Mouse (Mus musculus) urinary bladder, postnatal 4 days (tissue): ENCODE measurements around the gene Tex101.
"Not testable (repeated sequence)": the region's sequence is repeated elsewhere in the genome, so short reads cannot be mapped to it uniquely, and the experiment has no call there.

Experiments
- DNase-seq, 2 experiments: peaks; one replicate each; pipeline ENCODE4 v3.0.0; 2021 to 2022; ENCODE audit warnings: low spot score in 2 of 2

The Tex101 gene

DNA sequence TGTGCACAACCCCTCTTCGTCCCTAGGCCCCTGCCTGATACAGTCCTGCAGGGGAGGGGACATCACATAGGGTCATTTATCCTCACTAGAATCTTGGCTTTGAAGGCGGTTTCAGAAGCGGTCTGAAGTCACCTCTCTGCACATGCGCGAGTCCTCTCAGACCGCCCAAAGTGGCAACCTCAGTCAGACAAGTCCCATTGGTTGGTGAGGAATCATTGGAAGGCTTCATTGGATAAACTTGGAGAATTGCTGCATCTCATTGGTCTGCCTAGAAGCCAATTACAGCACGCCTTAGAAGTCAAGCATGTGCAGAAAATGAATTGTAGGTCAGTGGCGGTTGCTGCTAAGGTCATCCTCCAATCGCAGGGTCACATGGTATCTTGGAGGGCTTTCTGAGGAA lies at the start of gene Tex101:
TSS of gene Tex101 (minus strand) at position 101 of the 400 bp plus-strand sequence.
- DNase-seq, result no peak

DNA sequence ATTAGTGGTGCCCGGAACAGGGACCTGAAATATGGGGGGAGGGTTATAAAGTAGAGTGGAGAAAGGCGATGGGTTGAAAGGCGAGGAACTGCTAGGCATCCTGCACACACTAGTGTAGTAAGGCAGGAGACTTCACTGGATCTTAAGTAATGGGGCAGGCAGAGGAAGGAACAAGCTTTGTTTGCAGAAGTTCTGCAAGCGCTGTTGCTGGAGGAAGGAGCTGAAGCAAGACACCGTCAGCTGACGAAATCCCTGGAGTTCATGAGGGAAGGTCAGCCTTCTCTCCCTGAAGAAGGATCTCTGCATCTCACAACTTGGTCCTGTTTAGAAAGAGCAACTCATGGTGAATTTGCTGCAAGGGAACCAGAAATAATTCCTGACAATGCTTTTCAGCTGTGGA lies 38.6 kb upstream of the Tex101 start:
- no peak for DNase-seq

DNA sequence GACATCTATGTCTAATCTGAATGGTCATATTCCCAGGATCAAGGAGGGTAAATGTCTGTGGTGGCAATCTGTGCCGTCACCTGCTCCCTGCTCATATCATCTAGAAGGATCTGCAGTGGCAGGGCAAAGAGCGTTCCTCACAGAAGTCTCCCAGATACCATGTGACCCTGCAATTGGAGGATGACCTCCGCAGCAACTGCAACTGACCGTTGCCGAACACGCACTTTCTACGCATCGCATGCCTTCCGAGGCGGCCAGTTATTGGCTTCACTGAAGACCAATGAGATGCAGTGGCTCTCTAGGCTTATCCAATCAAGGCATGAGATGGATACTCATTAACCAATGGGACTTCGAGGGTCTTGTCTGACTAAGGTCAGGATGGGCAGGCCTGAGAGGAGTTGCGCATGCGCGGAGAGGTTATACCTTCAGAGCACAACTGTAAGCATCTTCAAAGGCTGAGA lies 32.4 kb upstream of the Tex101 start, which contains the start of gene BC049730:
TSS of gene BC049730 (plus strand) at position 411 of the 461 bp plus-strand sequence.
- DNase-seq, result no peak

DNA sequence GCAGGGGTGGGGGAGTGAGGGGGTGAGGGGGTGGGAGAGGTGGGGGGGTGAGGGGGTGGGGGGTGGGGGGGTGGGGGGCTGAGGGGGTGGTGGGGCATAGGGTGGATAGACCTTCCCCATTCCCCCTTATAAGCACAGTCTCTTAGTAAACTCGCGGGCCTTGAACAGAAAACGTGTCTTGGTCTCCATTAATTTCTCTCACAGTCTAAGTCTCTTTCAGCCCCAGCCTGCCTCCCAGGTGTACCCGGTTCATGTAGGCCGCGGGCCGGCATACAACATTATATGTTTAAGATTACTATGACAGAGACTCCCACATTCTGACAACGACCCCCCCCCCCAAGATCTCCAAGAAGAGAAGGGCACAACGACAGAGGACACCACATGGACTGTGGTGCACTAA lies 26.4 kb upstream of the Tex101 start:
- not testable (repeated sequence) for DNase-seq

DNA sequence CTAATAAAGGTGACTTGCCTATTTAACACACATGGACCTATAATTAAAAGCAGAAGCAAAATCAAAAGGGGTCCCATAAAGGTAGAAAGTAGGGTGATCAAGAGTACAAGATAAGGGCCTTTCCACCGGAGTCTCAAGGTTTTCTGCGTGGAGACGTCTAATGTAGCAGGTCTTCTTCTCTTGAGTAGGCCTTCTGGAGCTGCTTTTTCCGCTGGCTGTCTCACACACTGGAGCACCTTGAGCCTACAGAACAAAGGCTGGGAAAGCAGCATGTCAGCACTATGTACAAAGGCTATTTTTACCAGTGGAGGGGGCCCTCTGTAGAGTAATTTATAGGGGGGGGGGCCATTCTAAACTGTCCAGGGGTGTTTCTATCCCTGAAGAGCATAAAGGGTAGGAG lies 21.4 kb upstream of the Tex101 start:
- DNase-seq, result not testable (repeated sequence)

DNA sequence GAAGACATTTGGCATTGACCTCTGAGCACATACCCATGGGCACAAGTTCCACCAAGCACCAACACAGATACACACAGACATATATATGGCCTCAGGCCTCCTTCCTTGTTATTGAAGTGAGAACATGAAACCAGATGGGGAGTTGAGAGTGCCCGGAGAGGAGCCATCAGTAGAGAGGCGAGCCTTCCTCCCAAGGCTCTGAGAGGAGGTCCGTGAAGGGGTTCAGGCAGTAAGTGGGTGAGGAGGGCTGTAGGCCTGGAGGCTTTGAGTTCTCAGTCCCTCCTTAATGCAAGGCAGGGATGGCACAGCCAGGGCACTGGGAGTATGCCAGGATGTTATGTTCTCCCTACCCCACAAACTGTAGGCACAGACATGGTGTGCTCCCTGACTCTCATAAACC lies 16.2 kb upstream of the Tex101 start:
- DNase-seq, result not testable (repeated sequence)

DNA sequence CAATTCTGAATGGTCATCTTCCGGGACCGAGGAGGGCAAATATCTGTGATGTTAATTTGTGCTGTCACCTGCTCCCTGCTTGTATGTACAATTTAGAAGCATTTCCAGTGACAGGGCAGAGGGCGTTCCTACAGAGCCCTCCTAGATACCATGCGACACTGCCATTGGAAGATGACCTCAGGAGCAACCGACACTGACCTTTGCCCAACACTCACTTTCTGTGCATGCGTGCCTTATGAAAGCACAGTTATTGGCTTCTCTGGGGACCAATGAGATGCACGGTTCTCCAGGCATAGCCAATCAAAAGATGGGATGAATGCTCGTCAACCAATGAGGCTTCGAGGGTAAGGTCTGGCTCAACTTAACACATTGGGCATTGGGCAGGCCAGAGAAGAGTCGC lies 11.0 kb upstream of the Tex101 start:
- not testable (repeated sequence) for DNase-seq

DNA sequence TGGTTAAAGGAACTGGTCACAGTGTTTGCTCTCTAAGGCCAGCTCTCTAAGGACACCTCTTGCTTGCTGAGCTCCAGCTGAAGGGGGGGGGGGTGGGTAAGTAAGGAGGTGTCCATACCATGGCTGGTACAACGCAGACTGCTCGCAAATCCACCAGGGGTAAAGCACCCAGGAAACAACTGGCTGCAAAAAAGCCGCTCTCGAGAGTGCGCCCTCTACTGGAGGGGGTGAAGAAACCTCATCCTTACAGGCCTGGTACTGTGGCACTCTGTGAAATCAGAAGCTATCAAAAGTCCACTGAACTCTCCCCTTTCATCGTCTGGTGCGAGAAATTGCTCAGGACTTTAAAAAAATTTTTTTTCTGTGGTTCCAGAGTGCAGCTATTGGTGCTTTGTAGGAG lies 7.6 kb upstream of the Tex101 start:
- DNase-seq, result not testable (repeated sequence)

DNA sequence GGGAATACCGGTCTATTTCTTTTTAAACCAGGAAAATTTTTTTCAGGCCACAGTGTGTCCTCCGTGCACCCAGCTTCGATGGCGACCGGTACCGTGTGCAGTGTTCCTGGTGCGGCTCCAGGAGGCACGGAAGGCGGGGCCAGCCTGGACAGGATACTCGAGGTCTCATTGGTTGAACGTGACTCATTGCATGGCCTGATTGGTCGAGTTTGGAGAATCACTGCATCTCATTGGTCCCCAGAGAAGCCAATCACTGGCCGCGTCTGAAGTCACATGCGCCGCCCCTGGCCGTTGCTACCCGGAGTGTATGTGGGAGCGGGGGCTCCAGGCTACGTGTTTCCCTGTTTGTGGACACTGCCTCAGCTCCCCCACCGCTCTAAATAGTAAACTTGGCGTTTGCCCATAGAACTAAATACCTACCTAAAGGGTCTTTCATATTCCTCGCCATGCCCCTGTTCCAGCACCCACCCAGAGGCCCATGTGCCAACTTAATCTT lies 4.5 kb downstream of the Tex101 start:
- DNase-seq, result no peak

DNA sequence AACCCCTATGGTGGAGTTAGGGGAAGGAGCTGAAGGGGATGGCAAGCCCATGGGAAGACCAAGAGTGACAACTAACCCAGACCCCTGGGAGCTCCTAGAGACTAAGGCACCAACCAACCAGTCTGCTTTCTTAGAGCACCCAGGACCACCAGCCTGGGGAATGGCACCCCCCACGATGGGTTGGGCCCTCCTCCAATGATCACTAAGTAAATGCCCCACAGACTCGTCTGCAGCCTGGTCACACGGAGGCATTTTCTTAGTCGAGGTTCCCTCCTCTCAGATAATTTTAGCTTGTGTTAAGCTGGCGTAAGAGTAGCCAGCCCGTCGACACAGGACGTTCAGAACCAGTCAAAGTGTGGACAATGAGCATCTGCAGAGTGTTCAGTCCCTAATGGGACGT lies 11.5 kb downstream of the Tex101 start:
- DNase-seq, result no peak

DNA sequence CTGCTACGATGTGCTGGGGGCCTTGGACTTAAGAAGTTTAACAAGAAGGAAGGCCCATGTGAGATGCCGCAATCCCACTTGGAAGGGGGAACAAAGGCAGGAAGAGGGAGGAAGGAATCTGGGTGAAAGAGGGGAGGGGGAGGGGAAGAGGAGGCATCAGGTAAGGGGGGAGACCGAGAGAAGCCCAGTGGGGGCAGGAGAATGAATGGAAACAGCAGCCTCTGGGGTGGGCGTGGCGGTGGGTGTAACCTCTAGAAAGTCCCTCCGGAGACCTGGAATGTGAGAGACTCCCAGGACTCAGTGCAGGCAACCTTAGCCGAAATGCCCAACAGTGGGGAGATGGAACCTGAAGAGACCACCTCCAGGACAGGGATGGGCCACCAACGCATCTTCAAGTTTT lies 12.2 kb downstream of the Tex101 start:
- no peak for DNase-seq

DNA sequence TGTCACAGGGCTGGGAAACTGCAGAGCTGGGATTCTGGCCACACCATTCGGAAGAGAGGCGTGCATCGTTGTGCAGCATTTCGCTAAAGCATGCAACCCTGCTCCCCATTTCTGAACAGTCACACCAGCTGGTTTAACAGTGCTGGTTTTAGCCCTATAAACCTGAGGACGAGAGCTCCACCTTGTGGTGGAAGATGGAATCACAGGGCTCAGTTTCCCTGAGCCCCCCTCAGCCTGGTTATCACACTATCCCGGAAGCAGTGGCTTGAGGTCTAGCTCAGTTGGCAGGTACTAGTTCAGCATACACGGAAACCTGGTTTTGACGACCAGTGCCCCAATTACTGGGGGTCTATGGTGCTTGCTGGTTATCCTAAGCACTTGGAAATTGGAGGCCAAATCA lies 13.9 kb downstream of the Tex101 start:
- DNase-seq, result peak in 1 of 2 experiments; percentile 73

DNA sequence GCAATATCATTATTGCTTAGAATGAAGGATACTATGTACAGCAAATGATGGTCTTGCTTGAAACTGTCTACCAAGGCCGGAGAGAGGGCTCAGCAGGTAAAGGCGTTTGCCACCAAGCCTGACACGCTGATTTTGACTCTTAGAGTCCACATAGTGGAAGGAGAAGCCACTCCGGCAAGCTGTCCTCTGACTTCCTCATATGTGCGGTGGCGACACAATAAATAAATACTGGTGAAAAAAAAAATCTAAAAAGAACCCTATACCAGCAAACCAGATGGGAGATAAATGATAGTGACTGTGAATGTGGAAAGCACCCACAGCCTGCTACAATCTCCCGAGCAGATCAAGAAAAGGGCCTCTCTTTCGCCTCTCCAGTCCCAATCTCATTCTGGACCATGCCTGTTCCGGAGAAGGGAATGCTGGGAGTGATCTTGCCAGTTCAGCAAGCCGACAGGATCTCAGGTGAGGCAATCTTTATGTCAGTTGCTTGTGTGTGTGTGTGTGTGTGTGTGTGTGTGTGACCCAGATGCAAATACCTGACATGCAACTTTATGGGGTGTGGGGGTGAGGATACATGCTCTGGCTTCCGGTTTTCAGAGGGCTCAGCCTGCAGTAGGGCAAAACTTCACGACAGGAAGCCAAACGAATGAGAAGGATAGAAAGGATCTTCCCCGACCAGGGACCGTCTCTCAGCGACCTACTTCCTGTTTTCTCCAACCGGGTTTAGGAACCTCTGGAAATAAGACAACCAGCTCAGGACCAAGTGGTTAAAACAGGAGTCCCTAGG lies 15.2 kb downstream of the Tex101 start:
- DNase-seq, result no peak

DNA sequence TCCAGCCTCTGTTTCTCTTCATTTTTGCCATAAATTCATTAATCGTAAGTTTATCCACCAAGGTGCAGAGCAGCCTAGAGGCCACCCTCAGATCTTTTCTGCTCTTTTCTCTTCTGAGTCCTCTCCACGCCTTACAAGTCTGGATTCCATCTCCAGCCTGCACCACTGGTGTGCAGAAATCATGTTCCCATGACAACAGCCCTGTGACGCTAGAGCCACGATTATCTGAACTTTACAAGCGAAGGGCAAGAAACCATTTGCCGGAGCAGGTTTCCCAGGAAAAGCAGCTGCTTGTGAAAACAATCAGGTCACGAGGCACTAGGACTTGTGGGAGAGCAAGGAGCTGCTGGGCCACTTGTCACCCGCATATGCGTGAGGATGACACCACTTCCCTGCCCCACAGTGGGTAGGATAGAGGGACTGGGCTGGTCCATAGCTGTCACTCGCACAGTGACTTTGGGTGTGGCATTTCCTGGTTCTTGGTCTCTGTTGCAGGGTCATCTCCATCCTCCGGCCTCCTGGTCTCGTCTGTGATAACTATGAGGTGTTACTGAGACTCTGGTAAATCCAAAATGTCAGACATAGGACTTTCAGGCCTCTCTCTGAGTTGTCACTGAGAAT lies 16.6 kb downstream of the Tex101 start:
- DNase-seq, result no peak

DNA sequence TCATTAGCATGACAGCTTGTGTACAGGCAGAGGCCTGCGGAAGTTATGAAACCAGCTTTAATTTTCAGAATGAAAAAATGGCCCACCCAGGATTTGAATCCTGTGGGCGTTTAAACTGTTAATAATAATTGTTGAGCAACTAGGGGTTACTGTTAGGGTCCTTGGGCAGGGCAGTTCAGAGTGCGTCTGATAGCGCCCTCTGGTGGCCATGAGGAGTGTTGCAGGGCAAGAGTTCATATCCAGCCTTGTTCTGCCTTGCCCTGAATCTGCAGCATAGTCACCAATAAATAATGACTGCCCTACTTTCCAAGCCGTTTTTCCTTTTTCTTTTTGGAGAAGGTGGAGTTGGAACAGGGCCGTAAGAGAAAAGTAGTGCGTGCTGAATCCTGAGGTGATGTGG lies 22.8 kb downstream of the Tex101 start:
- peak in 1 of 2 experiments; percentile 36 for DNase-seq

DNA sequence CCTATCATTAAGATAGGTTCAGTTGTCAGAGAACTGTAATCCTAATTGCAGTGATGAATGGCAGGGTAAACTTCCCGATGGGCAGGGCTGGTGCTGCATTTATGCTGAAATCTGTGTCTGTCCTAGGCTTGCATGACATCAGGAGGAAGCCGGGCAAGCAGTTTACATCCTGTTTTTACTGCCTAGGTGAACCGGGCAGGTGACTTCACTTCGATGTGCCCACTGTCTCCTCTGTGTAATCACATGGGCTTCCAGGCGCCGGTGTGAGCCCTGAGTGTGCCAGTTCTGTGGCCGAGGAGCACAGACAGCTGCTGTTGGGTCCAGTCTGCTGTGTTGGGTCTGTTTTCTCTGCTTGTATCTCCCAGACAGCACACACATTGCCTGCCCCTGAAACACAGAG lies 30.0 kb downstream of the Tex101 start:
- DNase-seq, result no peak

DNA sequence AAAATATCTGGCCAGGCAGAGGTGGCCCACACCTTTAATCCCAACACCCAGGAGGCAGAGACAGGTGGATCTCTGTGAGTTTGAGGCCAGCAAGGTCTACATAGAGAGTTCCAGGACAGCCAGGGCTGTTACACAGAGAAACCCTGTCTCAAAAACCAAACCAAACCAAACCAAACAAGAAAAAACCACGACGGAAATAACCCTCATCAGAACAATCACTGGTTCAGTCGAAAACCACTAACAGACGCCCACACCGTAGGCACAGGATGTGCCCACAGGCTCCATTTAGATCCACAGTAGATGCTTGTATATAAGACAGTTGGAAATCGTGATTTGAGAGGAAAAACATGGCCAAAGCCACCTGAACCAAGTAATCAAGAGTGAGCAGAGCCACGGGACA lies 31.5 kb downstream of the Tex101 start:
- DNase-seq, result no peak

DNA sequence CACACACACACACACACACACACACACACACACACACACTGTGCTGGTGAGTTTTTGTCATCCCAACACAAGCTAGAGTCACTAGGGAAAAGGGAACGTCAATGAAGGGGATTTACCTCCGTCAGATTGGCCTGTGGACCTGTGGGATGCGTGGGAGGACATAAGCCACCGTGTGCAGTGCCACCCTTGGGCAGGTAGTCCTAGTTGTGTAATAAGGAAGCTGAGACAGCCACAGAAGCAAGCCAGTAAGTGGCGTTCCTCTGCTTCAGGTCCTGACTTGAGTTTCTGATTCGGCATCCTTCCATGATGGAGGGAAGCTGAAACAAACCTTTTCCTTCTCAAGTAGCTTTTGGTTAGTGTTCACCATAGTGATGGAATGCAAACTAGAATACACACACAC lies 32.0 kb downstream of the Tex101 start:
- no peak for DNase-seq

DNA sequence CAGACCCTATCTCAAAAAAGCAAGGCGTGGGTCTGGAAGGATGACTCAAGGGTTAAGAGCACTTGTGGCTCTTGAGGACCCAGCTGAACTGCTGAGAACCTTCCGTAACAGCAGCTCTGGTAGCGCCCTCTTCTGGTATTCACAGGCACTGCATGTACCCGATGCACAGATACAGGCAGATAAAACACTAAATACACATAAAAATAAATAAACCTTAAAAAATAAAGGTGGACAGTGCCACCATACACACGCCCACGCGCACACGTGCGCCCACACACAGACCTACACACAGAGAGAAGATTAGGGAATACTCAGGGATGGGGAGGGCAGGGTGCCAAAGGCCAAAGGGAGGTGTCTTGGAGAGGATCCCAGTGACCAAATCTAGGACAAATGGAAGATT lies 34.0 kb downstream of the Tex101 start:
- DNase-seq, result no peak

DNA sequence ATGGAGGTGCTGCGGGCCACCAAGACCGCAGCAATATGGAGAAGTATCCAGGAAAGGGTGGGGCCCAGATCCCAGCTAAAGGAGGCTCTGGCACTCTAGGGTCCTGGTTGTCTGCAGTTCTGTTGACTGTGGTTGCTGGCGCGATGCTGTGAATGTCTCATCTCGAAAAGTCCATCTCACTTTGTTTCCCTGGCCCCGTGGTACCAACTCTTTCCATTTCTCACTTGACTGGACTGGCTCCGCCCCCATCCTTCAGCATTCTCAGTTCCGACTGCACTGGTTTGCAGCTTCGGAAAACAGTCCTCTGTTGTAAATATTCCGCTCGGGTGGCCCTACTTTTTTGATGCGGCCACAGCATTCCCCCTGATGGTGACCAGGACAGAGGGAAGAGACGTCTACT lies 36.0 kb downstream of the Tex101 start:
- DNase-seq, result no peak

DNA sequence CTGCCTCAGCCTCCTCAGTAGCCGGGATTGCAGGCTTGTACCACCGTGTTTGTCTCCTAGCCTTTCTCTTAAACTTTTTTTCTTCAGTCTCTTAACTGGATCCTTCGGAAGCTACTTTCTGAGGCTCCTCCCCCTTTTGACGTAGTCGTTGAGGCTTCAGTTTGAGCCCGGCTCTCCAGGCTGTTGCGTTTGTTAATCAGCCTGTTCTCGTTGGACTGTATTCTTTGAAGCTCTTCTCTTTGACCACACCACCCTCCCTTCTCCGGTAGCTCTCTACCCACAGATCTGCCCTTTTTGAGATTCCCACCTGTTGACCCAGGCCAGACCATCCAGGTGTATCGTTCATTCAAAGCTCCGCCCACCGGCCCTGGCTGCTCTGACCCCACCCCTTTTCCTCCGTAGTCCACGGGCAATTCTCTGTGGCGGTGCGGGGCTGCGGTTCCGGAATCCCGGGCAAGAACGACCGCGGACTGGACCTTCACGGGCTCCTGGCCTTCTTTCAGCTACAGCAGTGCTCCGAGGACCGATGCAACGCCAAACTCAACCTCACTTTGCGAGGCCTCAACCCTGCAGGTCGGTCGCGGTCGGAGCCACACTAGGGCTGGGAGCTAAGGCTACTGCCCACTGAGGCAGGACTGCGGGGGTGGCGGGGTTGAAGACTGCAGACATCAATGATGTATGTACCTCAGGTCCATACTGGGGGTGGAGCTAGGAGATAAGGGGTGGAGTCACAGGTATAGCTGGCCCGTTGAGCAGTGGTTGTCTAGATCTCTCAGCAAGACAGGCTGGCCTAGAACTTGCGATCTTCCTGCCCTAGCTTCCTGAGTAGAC lies 38.2 kb downstream of the Tex101 start:
- DNase-seq, result no peak

DNA sequence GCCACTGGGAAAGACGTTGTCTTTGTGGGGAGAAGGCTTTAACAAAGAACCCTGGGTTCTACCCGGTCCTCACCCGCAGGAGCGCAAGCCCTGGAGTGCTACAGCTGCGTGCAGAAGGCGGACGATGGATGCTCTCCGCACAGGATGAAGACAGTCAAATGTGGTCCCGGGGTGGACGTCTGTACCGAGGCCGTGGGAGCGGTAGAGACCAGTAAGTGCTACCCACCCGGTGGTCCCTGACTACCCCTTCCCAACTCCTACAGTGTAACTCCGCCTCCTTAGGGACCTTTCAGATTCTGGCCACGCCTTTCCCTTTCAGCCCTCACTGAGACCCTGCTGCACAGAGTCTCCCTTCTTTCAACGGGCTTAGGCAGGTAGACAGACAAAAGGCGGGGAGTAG lies 39.4 kb downstream of the Tex101 start:
- peak in 1 of 2 experiments; percentile 58 for DNase-seq
